Mouse (Mus musculus) gastrocnemius, postnatal 14 days (tissue): ENCODE measurements around the gene Siah1a. TPM values are rescaled to one million over a fixed set of nuclear protein-coding genes. Genes with fewer than 3 reads are reported as not detected.
A peak's percentile ranks its signal among the peaks of the same experiment; 100 is the strongest.

ENCODE experiments used
- DNase-seq: peaks from one replicate; pipeline ENCODE4 v3.0.0; 2021; ENCODE audit warnings: mixed read lengths
- intact Hi-C: fragments of 180-260 bp; cut with DNase I; formaldehyde crosslinking; loops from one replicate; pipeline ENCODE4 v1.15.1; 2025; ENCODE audit warnings: low total_unique reads
- long read RNA-seq, 2 experiments: library from polyadenylated mRNA; stranded (forward); transcript quantifications; one replicate each; pipeline ENCODE4 v2.0.0; 2021
- total RNA-seq, 2 experiments: library from RNA; stranded (reverse); gene quantifications; 2 replicates each; pipeline ENCODE4 v1.2.3; 2021

Gene Siah1a
- total RNA-seq, result 10 to 100 TPM; 10.5 to 12.6 TPM
- long read RNA-seq, experiment 1, transcript Siah1a-201 (2 exons, 1,968 nt), result major isoform, 23 of 23 reads
- long read RNA-seq, experiment 1, partial matches to known transcripts, result 0 of 23 reads
- long read RNA-seq, experiment 1, other reads (novel, unspliced or antisense), result 0 of 23 reads
- long read RNA-seq, experiment 2, transcript Siah1a-201 (2 exons, 1,968 nt), result major isoform, 32 of 32 reads
- long read RNA-seq, experiment 2, partial matches to known transcripts, result 0 of 32 reads
- long read RNA-seq, experiment 2, other reads (novel, unspliced or antisense), result 0 of 32 reads

DNA sequence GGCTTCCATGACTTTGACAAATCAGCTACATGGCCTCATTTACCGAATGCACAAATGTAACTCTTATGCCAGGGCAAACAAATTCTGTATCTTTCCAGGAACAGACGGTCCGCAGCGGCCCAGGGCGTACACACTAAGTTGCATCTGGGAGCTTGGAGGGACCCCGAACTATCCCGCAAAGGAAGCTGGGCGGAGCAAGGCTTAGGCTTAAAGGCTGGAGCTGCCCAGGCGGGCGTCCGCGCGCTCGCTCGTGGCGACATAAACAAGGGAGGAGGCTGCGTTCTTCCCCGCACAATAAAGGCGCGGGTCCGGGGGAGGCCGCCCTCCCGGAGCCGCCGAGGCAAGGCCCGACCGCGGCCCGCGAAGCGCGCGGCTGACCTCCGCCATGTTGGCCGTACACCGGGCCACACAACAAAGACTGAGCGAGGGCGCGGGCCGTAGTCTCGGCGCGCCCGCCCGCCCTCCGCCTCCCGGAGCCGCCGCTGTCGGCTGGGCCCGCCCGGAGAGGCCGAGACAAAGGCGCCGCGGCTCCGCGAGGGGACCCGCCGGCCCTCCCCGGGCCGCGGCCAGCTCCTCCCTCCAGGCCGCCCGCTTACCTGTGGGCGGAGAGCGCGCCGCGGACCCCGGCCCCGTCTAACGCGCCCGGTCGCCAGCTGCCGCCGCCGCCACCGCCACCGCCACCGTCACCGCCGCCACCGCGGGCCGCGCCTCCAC is at the start of gene Siah1a, which contains the start of gene Gm10638:
TSS of gene Siah1a (minus strand) at position 714 of the 714 bp plus-strand sequence.
TSS of gene Gm10638 (plus strand) at position 479 of the 714 bp plus-strand sequence.
- peak; percentile 59 for DNase-seq
- intact Hi-C loops, result no loop called here

GRCm38 (mm10) chr8:86794716-86795115 is 49.0 kb upstream of the Siah1a start:
- DNase-seq, result no peak
- intact Hi-C loops, result no loop called here

DNA sequence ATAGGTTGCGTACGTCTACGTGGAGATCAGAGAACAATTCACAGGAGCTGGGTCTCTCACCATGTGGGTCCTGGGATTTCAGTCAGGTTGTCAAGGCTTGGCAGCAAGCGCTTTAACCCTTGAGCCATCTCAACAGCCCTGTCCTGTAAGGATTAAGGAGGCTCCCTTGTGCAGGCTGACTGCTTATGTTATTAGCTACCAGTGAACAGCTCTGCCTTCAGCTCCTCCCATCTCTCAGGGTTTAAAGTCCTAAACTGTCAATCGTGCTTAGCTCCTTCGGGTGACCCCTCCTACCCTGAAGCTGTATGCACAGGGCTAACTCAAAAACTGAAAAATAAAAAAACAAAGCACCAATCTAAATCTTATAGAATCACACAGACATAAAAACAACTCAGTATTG is 45.8 kb upstream of the Siah1a start:
- DNase-seq, result no peak
- intact Hi-C loops, result no loop called here

DNA sequence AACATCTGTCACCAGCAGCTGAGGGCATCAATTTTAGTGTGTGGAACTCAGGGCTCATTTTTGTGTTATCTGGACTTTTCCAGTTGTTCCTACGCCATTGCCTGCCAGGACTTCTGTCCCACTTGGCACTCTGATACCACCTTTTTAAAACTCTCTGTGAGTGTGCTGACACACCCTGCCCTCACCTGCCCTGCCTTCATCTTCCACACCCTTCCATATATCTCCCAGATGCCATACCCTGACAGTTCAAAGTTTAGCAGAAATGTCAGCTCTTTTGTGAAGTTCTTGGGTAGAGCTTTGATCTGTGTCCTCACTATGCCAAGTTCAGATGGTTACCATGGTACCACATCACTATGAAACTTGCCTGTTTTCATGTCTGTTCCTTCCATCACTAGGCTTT is 43.8 kb upstream of the Siah1a start:
- DNase-seq, result no peak
- intact Hi-C loops, result no loop called here

- intact Hi-C loops, result no loop called here
- peak; percentile 57 for DNase-seq
These were observed 42.2 kb upstream of the Siah1a start for GRCm38 (mm10) chr8:86787891-86788420.

GRCm38 (mm10) chr8:86786498-86786897 is 40.8 kb upstream of the Siah1a start:
- peak; percentile 19 for DNase-seq

GRCm38 (mm10) chr8:86781094-86781493 is 35.4 kb upstream of the Siah1a start:
- DNase-seq, result no peak
- intact Hi-C loops, result no loop called here

More at GRCm38 (mm10) chr8:86786498-86786897, 40.8 kb upstream of the Siah1a start:
- intact Hi-C loops, result no loop called here

GRCm38 (mm10) chr8:86779207-86779606 is 33.5 kb upstream of the Siah1a start:
- intact Hi-C loops, result no loop called here

GRCm38 (mm10) chr8:86769945-86770715 is 24.4 kb upstream of the Siah1a start:
- intact Hi-C loops, result no loop called here
- DNase-seq, result no peak

More at GRCm38 (mm10) chr8:86779207-86779606, 33.5 kb upstream of the Siah1a start:
- DNase-seq, result no peak

- intact Hi-C loops, result no loop called here
- peak; percentile 68 for DNase-seq
These were observed 22.8 kb upstream of the Siah1a start for GRCm38 (mm10) chr8:86768499-86768898.

- no peak for DNase-seq
- intact Hi-C loops, result no loop called here
These were observed 20.9 kb upstream of the Siah1a start for GRCm38 (mm10) chr8:86766548-86767211.

- intact Hi-C loops, result no loop called here
- DNase-seq, result no peak
These were observed 19.9 kb upstream of the Siah1a start for GRCm38 (mm10) chr8:86765669-86766068.

GRCm38 (mm10) chr8:86765155-86765554 is 19.4 kb upstream of the Siah1a start:
- intact Hi-C loops, result no loop called here
- no peak for DNase-seq

GRCm38 (mm10) chr8:86762806-86763205 is 17.1 kb upstream of the Siah1a start:
- intact Hi-C loops, result no loop called here
- DNase-seq, result no peak

- DNase-seq, result no peak
- intact Hi-C loops, result no loop called here
These were observed 15.0 kb upstream of the Siah1a start for GRCm38 (mm10) chr8:86760746-86761145.

DNA sequence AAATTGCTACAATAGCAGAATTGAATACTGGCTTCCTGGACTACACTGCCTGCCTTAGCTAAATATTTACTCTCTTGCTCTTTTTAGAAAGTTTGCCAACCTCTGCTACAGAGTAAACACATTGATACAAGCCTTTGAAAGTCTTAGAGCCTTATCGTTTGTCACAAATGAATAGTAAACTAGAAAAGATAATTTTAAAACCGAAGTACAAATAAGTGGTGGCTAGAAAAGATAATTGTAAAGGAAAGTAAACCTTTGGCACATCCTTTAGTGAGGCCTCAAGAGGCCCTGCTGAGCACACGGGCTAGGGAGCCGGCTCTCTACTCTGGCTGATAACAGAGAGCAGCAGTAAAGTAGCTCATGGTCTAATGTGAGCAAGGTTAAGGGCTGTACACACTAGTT is 13.4 kb upstream of the Siah1a start:
- intact Hi-C loops, result no loop called here

DNA sequence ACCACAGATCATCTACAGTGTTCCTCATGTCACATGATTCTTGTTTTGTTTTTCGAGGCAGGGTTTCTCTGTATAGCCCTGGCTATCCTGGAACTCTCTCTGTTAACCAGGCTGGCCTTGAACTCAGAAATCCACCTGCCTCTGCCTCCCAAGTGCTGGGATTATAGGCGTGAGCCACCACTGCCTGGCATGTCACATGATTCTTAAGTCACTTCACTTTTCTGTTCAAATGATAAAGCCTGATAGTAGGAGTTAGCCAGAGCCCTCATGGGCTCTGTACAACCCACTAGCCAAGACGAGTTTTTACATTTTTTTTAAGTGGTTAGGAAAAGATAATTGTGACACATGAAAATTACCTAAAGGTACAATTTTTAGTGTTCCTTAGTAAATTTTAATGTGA is 12.9 kb upstream of the Siah1a start:
- no peak for DNase-seq
- intact Hi-C loops, result no loop called here

More for the DNA sequence above, 13.4 kb upstream of the Siah1a start:
- DNase-seq, result no peak

- DNase-seq, result no peak
- intact Hi-C loops, result no loop called here
These were observed 11.4 kb upstream of the Siah1a start for GRCm38 (mm10) chr8:86756948-86757733.

GRCm38 (mm10) chr8:86749842-86750241 is 4.1 kb upstream of the Siah1a start:
- DNase-seq, result no peak
- intact Hi-C loops, result no loop called here
